Mouse (Mus musculus) urinary bladder, postnatal 25 days (tissue): ENCODE results near the gene Hadh.
A peak's percentile ranks its signal among the peaks of the same experiment; 100 is the strongest.

ENCODE experiments used
- DNase-seq: peaks from one replicate; pipeline ENCODE4 v3.0.0; 2022; ENCODE audit warnings: low spot score

The Hadh gene

GRCm38 (mm10) chr3:131218636-131219390 lies 53.1 kb downstream of the Hadh start:
- no peak for DNase-seq

GRCm38 (mm10) chr3:131214841-131215240 lies 57.1 kb downstream of the Hadh start:
- DNase-seq: peak; percentile 24

GRCm38 (mm10) chr3:131214060-131214658 lies 57.7 kb downstream of the Hadh start:
- DNase-seq: no peak

- no peak for DNase-seq
Observed at GRCm38 (mm10) chr3:131212200-131212599, 59.7 kb downstream of the Hadh start.

- DNase-seq: no peak
Observed at GRCm38 (mm10) chr3:131208265-131208891, 63.5 kb downstream of the Hadh start.

GRCm38 (mm10) chr3:131207846-131208245 lies 64.1 kb downstream of the Hadh start:
- no peak for DNase-seq

- DNase-seq: no peak
Observed at GRCm38 (mm10) chr3:131202311-131202710, 69.6 kb downstream of the Hadh start.

GRCm38 (mm10) chr3:131199590-131200288 lies 72.2 kb downstream of the Hadh start:
- DNase-seq: no peak

- DNase-seq: no peak
Observed at GRCm38 (mm10) chr3:131198991-131199390, 72.9 kb downstream of the Hadh start.

- DNase-seq: no peak
Observed at GRCm38 (mm10) chr3:131196507-131197019, 75.3 kb downstream of the Hadh start.

- no peak for DNase-seq
Observed at GRCm38 (mm10) chr3:131196050-131196449, 75.9 kb downstream of the Hadh start.

- no peak for DNase-seq
Observed at GRCm38 (mm10) chr3:131191454-131191853, 80.4 kb downstream of the Hadh start.

- no peak for DNase-seq
Observed at GRCm38 (mm10) chr3:131190671-131191367, 81.1 kb downstream of the Hadh start.

- DNase-seq: no peak
Observed at GRCm38 (mm10) chr3:131190239-131190638, 81.7 kb downstream of the Hadh start.

GRCm38 (mm10) chr3:131186193-131186592 lies 85.7 kb downstream of the Hadh start:
- DNase-seq: no peak
